Mouse (Mus musculus): Measurements from ENCODE around the gene P2rx7. TPM values are rescaled to one million over a fixed set of nuclear protein-coding genes. Genes with fewer than 3 reads are reported as not detected.

P2rx7 gene
- 0.32 and 0.45 TPM in 2 replicates for polyA plus RNA-seq (2014; fragmentation: Nextera tagmentation; extraction: Ambion mirVana)

- no peaks in the 10 kb centered on the region for H3K4me1 ChIP-seq (ENCODE audit: control insufficient read depth, insufficient read depth, low read length)
- no peaks in the 10 kb centered on the region for H3K36me3 ChIP-seq (ENCODE audit: control insufficient read depth, insufficient read depth, low read length)
- H3K27me3 ChIP-seq (ENCODE audit: control insufficient read depth, insufficient read depth, low read length) = no peaks in the 10 kb centered on the region
- H3K9me3 ChIP-seq (ENCODE audit: control insufficient read depth, low read length) = no peaks in the 10 kb centered on the region
- no peak within 1 kb of the TSS for H3K9ac ChIP-seq (ENCODE audit: low read length)
- no peak within 1 kb of the TSS for H3K4me2 ChIP-seq (ENCODE audit: low read depth, severe bottlenecking)
- no peak for DNase-seq (ENCODE audit: low spot score)
- 75% methylated on average over 12 of the region's 12 CpGs for whole genome bisulfite sequencing
- no peak within 1 kb of the TSS for H3K27ac ChIP-seq (replicated peaks; ENCODE audit: low read depth, low read length)
- no peak for ATAC-seq (ENCODE audit: insufficient number of reproducible peaks, low FRiP score, low TSS enrichment, low read depth)
- no peak within 1 kb of the TSS for H3K4me3 ChIP-seq (ENCODE audit: low read depth, low read length)
Observed at GRCm38 (mm10) chr5:122643701-122644100, at the start of gene P2rx7. Gene P2rx7 (plus strand): TSS chr5:122643911.

GRCm38 (mm10) chr5:122595470-122595869 is 48.2 kb upstream of the P2rx7 start:
- no peak overlapping the region for H3K9ac ChIP-seq (ENCODE audit: low read length)
- peaks cover 3% of the 10 kb centered on the region; the same call in 1 of the 2 replicates for H3K36me3 ChIP-seq (ENCODE audit: control insufficient read depth, insufficient read depth, low read length)
- DNase-seq (ENCODE audit: low spot score) (no peak), ATAC-seq (ENCODE audit: insufficient number of reproducible peaks, low FRiP score, low TSS enrichment, low read depth) (no peak)
- H3K4me3 ChIP-seq (ENCODE audit: low read depth, low read length) = no peak overlapping the region
- H3K4me2 ChIP-seq (ENCODE audit: low read depth, severe bottlenecking) = no peak overlapping the region
- no peaks in the 10 kb centered on the region for H3K9me3 ChIP-seq (ENCODE audit: control insufficient read depth, low read length)
- H3K27ac ChIP-seq (replicated peaks; ENCODE audit: low read depth, low read length) = no peak overlapping the region
- no peaks in the 10 kb centered on the region for H3K4me1 ChIP-seq (ENCODE audit: control insufficient read depth, insufficient read depth, low read length)
- WGBS = 90% methylated on average over 4 of the region's 4 CpGs
- H3K27me3 ChIP-seq (ENCODE audit: control insufficient read depth, insufficient read depth, low read length) = no peaks in the 10 kb centered on the region

DNA sequence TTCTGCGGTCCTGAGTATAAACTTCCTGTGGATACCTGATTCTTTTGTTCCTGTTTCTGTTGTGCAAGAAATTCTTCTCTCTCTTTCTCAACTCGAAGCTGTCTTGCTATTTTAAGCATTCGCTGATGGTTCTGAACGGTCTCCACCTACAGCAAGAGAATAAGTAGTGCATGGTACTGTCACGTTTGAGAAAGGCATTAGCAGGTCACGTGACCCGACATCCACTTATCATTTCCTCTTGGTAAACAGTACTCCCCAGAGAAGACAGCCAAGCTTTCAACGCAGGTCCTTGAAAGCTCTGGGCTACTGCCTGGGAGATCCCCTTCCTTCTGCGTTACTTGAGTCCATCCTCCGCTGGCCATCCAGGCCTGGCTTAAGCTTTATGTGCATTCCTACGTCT is 41.5 kb upstream of the P2rx7 start:
- 85% methylated on average over 11 of the region's 11 CpGs for WGBS
- ATAC-seq (ENCODE audit: insufficient number of reproducible peaks, low FRiP score, low TSS enrichment, low read depth) = no peak

DNA sequence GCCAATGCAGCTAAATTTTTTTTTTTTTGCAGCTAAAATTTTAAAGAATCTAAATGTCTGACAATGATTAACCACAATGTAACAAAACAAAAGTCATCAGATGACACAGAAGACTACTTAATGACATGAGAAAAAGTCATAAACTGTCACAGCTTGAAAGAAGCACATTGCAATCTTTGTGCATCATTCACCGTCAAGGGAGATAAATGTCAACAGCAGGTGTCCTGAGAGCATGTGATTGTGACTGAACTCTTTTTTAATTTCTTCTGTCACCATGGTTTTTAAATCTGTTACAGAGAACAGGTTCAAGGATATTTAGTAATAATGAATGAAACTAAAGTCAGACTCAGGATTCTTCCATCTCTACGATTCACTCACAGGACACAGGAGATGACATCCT is 38.8 kb upstream of the P2rx7 start:
- no peaks in the 10 kb centered on the region for H3K4me1 ChIP-seq (ENCODE audit: control insufficient read depth, insufficient read depth, low read length)
- WGBS = 93% methylated on average over 2 of the region's 2 CpGs
- no peaks in the 10 kb centered on the region for H3K27me3 ChIP-seq (ENCODE audit: control insufficient read depth, insufficient read depth, low read length)
- H3K27ac ChIP-seq (replicated peaks; ENCODE audit: low read depth, low read length) = no peak overlapping the region
- no peak overlapping the region for H3K4me2 ChIP-seq (ENCODE audit: low read depth, severe bottlenecking)
- ATAC-seq (ENCODE audit: insufficient number of reproducible peaks, low FRiP score, low TSS enrichment, low read depth) (no peak), DNase-seq (ENCODE audit: low spot score) (no peak)
- H3K4me3 ChIP-seq (ENCODE audit: low read depth, low read length) = no peak overlapping the region
- H3K9me3 ChIP-seq (ENCODE audit: control insufficient read depth, low read length) = no peaks in the 10 kb centered on the region
- no peak overlapping the region for H3K9ac ChIP-seq (ENCODE audit: low read length)
- H3K36me3 ChIP-seq (ENCODE audit: control insufficient read depth, insufficient read depth, low read length) = peaks cover 3% of the 10 kb centered on the region; the same call in 1 of the 2 replicates

More for the DNA sequence above, 41.5 kb upstream of the P2rx7 start:
- H3K9me3 ChIP-seq (ENCODE audit: control insufficient read depth, low read length) = no peaks in the 10 kb centered on the region
- H3K27me3 ChIP-seq (ENCODE audit: control insufficient read depth, insufficient read depth, low read length) = no peaks in the 10 kb centered on the region
- no peak for DNase-seq (ENCODE audit: low spot score)
- H3K36me3 ChIP-seq (ENCODE audit: control insufficient read depth, insufficient read depth, low read length) = peaks cover 3% of the 10 kb centered on the region; the same call in 1 of the 2 replicates
- no peak overlapping the region for H3K4me3 ChIP-seq (ENCODE audit: low read depth, low read length)
- no peak overlapping the region for H3K4me2 ChIP-seq (ENCODE audit: low read depth, severe bottlenecking)
- H3K4me1 ChIP-seq (ENCODE audit: control insufficient read depth, insufficient read depth, low read length) = no peaks in the 10 kb centered on the region
- H3K27ac ChIP-seq (replicated peaks; ENCODE audit: low read depth, low read length) = no peak overlapping the region
- no peak overlapping the region for H3K9ac ChIP-seq (ENCODE audit: low read length)

GRCm38 (mm10) chr5:122611651-122612050 is 32.1 kb upstream of the P2rx7 start:
- Histone ChIP-seq H3K9ac (ENCODE audit: low read length) (no peak overlapping the region; the same call in 1 of the 2 replicates), H3K4me3 (ENCODE audit: low read depth, low read length) (no peak overlapping the region), H3K36me3 (ENCODE audit: control insufficient read depth, insufficient read depth, low read length) (peaks cover 3% of the 10 kb centered on the region; the same call in 1 of the 2 replicates), H3K4me1 (ENCODE audit: control insufficient read depth, insufficient read depth, low read length) (0 out of 2 replicates have a peak, but pooled peaks cover 4% of the 10 kb centered on the region), H3K9me3 (ENCODE audit: control insufficient read depth, low read length) (no peaks in the 10 kb centered on the region), H3K4me2 (ENCODE audit: low read depth, severe bottlenecking) (no peak overlapping the region), H3K27me3 (ENCODE audit: control insufficient read depth, insufficient read depth, low read length) (no peaks in the 10 kb centered on the region), H3K27ac (replicated peaks; ENCODE audit: low read depth, low read length) (peak overlapping the region; percentile 59; the same call in 1 of the 2 replicates)
- no peak for DNase-seq (ENCODE audit: low spot score)
- 59% methylated on average over 5 of the region's 5 CpGs for WGBS
- no peak for ATAC-seq (ENCODE audit: insufficient number of reproducible peaks, low FRiP score, low TSS enrichment, low read depth)

- peak within 1 kb of the TSS; percentile 89 for H3K9ac ChIP-seq (ENCODE audit: low read length)
- H3K27ac ChIP-seq (replicated peaks; ENCODE audit: low read depth, low read length) = peak within 1 kb of the TSS; percentile 75; the same call in 1 of the 2 replicates
- 2% methylated on average over 67 of the region's 67 CpGs for WGBS
- H3K4me3 ChIP-seq (ENCODE audit: low read depth, low read length) = peak within 1 kb of the TSS; percentile 83
- peak within 1 kb of the TSS; percentile 67 for H3K4me2 ChIP-seq (ENCODE audit: low read depth, severe bottlenecking)
- no peaks in the 10 kb centered on the region for H3K27me3 ChIP-seq (ENCODE audit: control insufficient read depth, insufficient read depth, low read length)
- 0 out of 2 replicates have a peak, but pooled peaks cover 4% of the 10 kb centered on the region for H3K4me1 ChIP-seq (ENCODE audit: control insufficient read depth, insufficient read depth, low read length)
- H3K36me3 ChIP-seq (ENCODE audit: control insufficient read depth, insufficient read depth, low read length) = no peaks in the 10 kb centered on the region
- peak; percentile 87 for ATAC-seq (ENCODE audit: insufficient number of reproducible peaks, low FRiP score, low TSS enrichment, low read depth)
- H3K9me3 ChIP-seq (ENCODE audit: control insufficient read depth, low read length) = no peaks in the 10 kb centered on the region
- peak; percentile 98 for DNase-seq (ENCODE audit: low spot score)
Observed at GRCm38 (mm10) chr5:122613908-122614732, 29.6 kb upstream of the P2rx7 start, which contains the start of gene Ift81. Gene Ift81 (minus strand): TSS chr5:122614518.

DNA sequence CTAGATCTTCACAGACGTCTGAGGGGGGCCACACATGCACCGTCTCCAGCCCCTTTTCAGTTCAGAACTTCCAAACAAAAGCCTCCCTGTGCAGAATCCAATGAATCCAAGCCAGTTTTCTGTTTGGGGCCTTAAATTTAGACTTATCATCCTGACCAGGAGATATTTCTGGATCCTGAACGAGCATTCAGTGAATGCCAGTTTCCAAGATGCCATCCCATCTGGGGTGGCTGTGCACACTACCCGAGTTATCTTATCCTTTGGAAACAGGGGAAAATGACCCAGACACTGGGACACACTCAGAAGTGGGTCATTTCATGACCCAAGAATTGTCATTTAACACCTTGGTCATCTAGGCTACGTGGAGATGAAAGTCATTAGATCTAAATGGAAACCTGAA is 26.0 kb upstream of the P2rx7 start:
- Histone ChIP-seq H3K4me1 (ENCODE audit: control insufficient read depth, insufficient read depth, low read length) (peaks cover 10% of the 10 kb centered on the region), H3K9me3 (ENCODE audit: control insufficient read depth, low read length) (no peaks in the 10 kb centered on the region), H3K4me2 (ENCODE audit: low read depth, severe bottlenecking) (no peak overlapping the region), H3K4me3 (ENCODE audit: low read depth, low read length) (no peak overlapping the region), H3K27me3 (ENCODE audit: control insufficient read depth, insufficient read depth, low read length) (no peaks in the 10 kb centered on the region), H3K36me3 (ENCODE audit: control insufficient read depth, insufficient read depth, low read length) (no peaks in the 10 kb centered on the region), H3K27ac (replicated peaks; ENCODE audit: low read depth, low read length) (no peak overlapping the region), H3K9ac (ENCODE audit: low read length) (no peak overlapping the region)
- DNase-seq (ENCODE audit: low spot score) (no peak), ATAC-seq (ENCODE audit: insufficient number of reproducible peaks, low FRiP score, low TSS enrichment, low read depth) (no peak)
- WGBS = 69% methylated on average over 5 of the region's 5 CpGs

DNA sequence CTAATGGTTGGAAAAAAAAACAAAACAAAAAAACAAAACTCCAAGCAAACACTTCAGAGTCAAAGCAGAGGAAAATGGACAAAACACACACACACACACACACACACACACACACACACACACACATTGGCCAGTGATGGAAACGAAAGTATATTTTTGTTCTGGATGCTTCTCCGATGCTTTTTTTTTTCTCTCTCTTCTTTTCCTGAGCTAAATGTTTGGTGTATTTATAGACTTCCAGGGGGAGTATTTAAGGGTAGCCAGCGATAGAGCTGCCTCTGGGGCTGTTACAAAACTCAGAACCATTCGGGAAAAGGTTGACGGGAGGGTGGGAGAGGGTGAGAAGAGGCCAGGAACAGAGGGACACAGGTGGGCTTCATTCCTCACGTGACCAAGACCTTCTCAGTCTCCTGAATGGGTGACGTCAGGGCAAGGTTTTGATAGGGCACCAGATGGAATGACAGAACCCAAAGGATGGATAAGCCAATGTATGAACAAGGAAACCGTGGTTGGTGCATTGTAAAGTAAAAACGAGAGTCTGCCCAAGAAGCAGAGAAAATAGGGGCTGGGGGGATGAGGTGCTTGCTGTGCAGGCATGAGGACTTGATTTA is 23.9 kb upstream of the P2rx7 start:
- DNase-seq (ENCODE audit: low spot score) (no peak), ATAC-seq (ENCODE audit: insufficient number of reproducible peaks, low FRiP score, low TSS enrichment, low read depth) (no peak)
- Histone ChIP-seq H3K9ac (ENCODE audit: low read length) (no peak overlapping the region), H3K4me2 (ENCODE audit: low read depth, severe bottlenecking) (no peak overlapping the region), H3K9me3 (ENCODE audit: control insufficient read depth, low read length) (no peaks in the 10 kb centered on the region), H3K4me3 (ENCODE audit: low read depth, low read length) (no peak overlapping the region), H3K4me1 (ENCODE audit: control insufficient read depth, insufficient read depth, low read length) (peaks cover 10% of the 10 kb centered on the region), H3K36me3 (ENCODE audit: control insufficient read depth, insufficient read depth, low read length) (no peaks in the 10 kb centered on the region), H3K27me3 (ENCODE audit: control insufficient read depth, insufficient read depth, low read length) (no peaks in the 10 kb centered on the region), H3K27ac (replicated peaks; ENCODE audit: low read depth, low read length) (no peak overlapping the region)
- WGBS = 89% methylated on average over 9 of the region's 9 CpGs

Data from limb, embryonic 11.5 days (tissue).